Comparison of ENCODE assay signal across 8 mouse cellular contexts in the genomic region with DNA sequence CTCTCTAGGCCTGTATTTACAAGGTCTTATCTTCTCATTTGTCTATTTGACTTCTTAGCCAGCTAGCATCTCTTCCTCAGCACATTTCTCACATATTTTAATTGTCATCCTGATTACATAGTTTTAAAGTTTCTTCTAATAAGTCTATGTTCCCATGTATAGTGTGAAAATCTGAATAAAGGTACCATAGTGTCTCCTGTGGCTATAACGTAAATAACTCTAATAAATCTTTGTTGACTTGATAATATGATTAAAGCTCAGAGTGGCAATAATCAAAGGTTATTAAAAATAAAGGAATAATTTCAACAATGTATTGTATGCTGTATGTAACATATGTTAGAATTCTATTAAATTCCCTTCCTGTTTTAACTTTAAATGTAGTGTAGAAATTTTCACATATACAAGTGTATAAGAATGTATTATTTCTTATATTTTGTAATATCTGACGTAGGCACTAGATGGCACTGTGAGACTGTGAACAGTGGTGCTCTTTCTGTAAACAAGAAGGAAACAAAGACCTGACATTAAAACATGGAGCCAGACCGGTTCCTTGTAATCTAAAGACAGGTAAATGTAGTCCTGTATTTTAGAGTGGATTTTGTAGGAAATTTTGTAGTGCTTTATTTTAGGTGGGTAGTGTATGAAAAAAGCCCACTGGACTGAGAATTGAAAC.
DNase-seq lines count a peak whose midpoint lies in the region; ATAC-seq and TF ChIP-seq lines count a peak whose summit lies in the region.

No protein-coding gene starts in this region.

- no peaks in the 10 kb centered on the region for H3K4me1 ChIP-seq in heart, embryonic 14.5 days (ENCODE audit: control insufficient read depth in 2 of 2, insufficient read depth in 2 of 2, low read length in 2 of 2)
- no peaks in the 10 kb centered on the region for H3K4me1 ChIP-seq in heart, embryonic 12.5 days (replicated peaks)
- H3K4me1 ChIP-seq in embryonic facial prominence, embryonic 13.5 days = no peaks in the 10 kb centered on the region
- H3K4me1 ChIP-seq in kidney, embryonic 16.5 days (ENCODE audit: insufficient read depth, low read length) = no peaks in the 10 kb centered on the region
- H3K4me1 ChIP-seq in midbrain, postnatal 0 days (ENCODE audit: insufficient read depth, low read length) = no peaks in the 10 kb centered on the region

- peak overlapping the region; percentile 52 for H3K4me2 ChIP-seq in heart, embryonic 14.5 days (ENCODE audit: low read length)
- H3K4me2 ChIP-seq in heart, embryonic 12.5 days = no peak overlapping the region
- peak overlapping the region; percentile 42 for H3K4me2 ChIP-seq in embryonic facial prominence, embryonic 13.5 days
- 0 out of 2 replicates have a peak overlapping the region, but pooled peaks have one; percentile 23 for H3K4me2 ChIP-seq in kidney, embryonic 16.5 days (replicated peaks; ENCODE audit: low read depth, low read length)
- 0 out of 2 replicates have a peak overlapping the region, but pooled peaks have one; percentile 13 for H3K4me2 ChIP-seq in midbrain, postnatal 0 days (ENCODE audit: low read depth, low read length, poor library complexity, severe bottlenecking)

- peak; percentile 86 for TF ChIP-seq CTCF in midbrain, postnatal 0 days (IDR thresholded peaks at IDR 0.05)

- H3K27ac ChIP-seq in heart, embryonic 14.5 days (replicated peaks in 1 of 2; ENCODE audit: control insufficient read depth in 1 of 2, insufficient read depth in 1 of 2, low read depth in 2 of 2, low read length in 2 of 2) = no peak overlapping the region
- H3K27ac ChIP-seq in heart, embryonic 12.5 days (ENCODE audit: poor library complexity, severe bottlenecking) = no peak overlapping the region
- no peak overlapping the region for H3K27ac ChIP-seq in embryonic facial prominence, embryonic 13.5 days
- H3K27ac ChIP-seq in kidney, embryonic 16.5 days (ENCODE audit: low read length) = no peak overlapping the region
- peak overlapping the region; percentile 38; the same call in 1 of the 2 replicates for H3K27ac ChIP-seq in midbrain, postnatal 0 days (ENCODE audit: low read depth, low read length)

- WGBS in heart, embryonic 14.5 days = 34% methylated on average over 3 of the region's 3 CpGs
- 32% methylated on average over 3 of the region's 3 CpGs for WGBS in heart, embryonic 12.5 days
- WGBS in embryonic facial prominence, embryonic 13.5 days = 31% methylated on average over 3 of the region's 3 CpGs
- 31% methylated on average over 3 of the region's 3 CpGs for WGBS in kidney, embryonic 16.5 days
- 30% methylated on average over 3 of the region's 3 CpGs for WGBS in midbrain, postnatal 0 days

- peak overlapping the region; percentile 34; the same call in 1 of the 2 replicates for H3K9ac ChIP-seq in heart, embryonic 14.5 days (ENCODE audit: low read length)
- no peak overlapping the region for H3K9ac ChIP-seq in heart, embryonic 12.5 days
- no peak overlapping the region for H3K9ac ChIP-seq in embryonic facial prominence, embryonic 13.5 days
- H3K9ac ChIP-seq in kidney, embryonic 16.5 days (replicated peaks; ENCODE audit: low read length) = no peak overlapping the region
- H3K9ac ChIP-seq in midbrain, postnatal 0 days (replicated peaks; ENCODE audit: low read length, poor library complexity, severe bottlenecking) = peak overlapping the region; percentile 33; the same call in 1 of the 2 replicates

- no peak overlapping the region for H3K4me3 ChIP-seq in heart, embryonic 14.5 days (ENCODE audit: control insufficient read depth in 1 of 2, insufficient read depth in 1 of 2, low read depth in 1 of 2, low read length in 2 of 2)
- no peak overlapping the region for H3K4me3 ChIP-seq in heart, embryonic 12.5 days
- H3K4me3 ChIP-seq in embryonic facial prominence, embryonic 13.5 days = no peak overlapping the region
- no peak overlapping the region for H3K4me3 ChIP-seq in kidney, embryonic 16.5 days (ENCODE audit: low read length)
- no peak overlapping the region for H3K4me3 ChIP-seq in midbrain, postnatal 0 days (ENCODE audit: low read depth, low read length)

- peak; percentile 52 for DNase-seq in MN1 (ENCODE audit: low spot score)
- peak; percentile 89 for DNase-seq in midbrain, postnatal 0 days (ENCODE audit: low spot score)
- no peak for DNase-seq in urinary bladder, postnatal 36 days (ENCODE audit: low spot score in 2 of 2)
- DNase-seq in urinary bladder, postnatal 10 days (ENCODE audit: low spot score) = no peak

- H3K9me3 ChIP-seq in heart, embryonic 14.5 days (ENCODE audit: control insufficient read depth, low read length) = no peaks in the 10 kb centered on the region
- H3K9me3 ChIP-seq in heart, embryonic 12.5 days (replicated peaks) = no peaks in the 10 kb centered on the region
- no peaks in the 10 kb centered on the region for H3K9me3 ChIP-seq in embryonic facial prominence, embryonic 13.5 days
- no peaks in the 10 kb centered on the region for H3K9me3 ChIP-seq in kidney, embryonic 16.5 days (ENCODE audit: low read length)
- no peaks in the 10 kb centered on the region for H3K9me3 ChIP-seq in midbrain, postnatal 0 days (ENCODE audit: low read length)

- H3K36me3 ChIP-seq in heart, embryonic 14.5 days (ENCODE audit: control insufficient read depth, insufficient read depth, low read length) = no peaks in the 10 kb centered on the region
- no peaks in the 10 kb centered on the region for H3K36me3 ChIP-seq in heart, embryonic 12.5 days
- H3K36me3 ChIP-seq in embryonic facial prominence, embryonic 13.5 days = no peaks in the 10 kb centered on the region
- no peaks in the 10 kb centered on the region for H3K36me3 ChIP-seq in kidney, embryonic 16.5 days (ENCODE audit: insufficient read depth, low read length)
- no peaks in the 10 kb centered on the region for H3K36me3 ChIP-seq in midbrain, postnatal 0 days (ENCODE audit: insufficient read depth, low read length)

- no peaks in the 10 kb centered on the region for H3K27me3 ChIP-seq in heart, embryonic 14.5 days (ENCODE audit: control insufficient read depth, insufficient read depth, low read length)
- H3K27me3 ChIP-seq in heart, embryonic 12.5 days (replicated peaks) = no peaks in the 10 kb centered on the region
- H3K27me3 ChIP-seq in embryonic facial prominence, embryonic 13.5 days = no peaks in the 10 kb centered on the region
- no peaks in the 10 kb centered on the region for H3K27me3 ChIP-seq in kidney, embryonic 16.5 days (ENCODE audit: insufficient read depth, low read length)
- H3K27me3 ChIP-seq in midbrain, postnatal 0 days (ENCODE audit: insufficient read depth, low read length) = no peaks in the 10 kb centered on the region

- ATAC-seq in heart, embryonic 14.5 days (ENCODE audit: insufficient number of reproducible peaks, insufficient read depth, low FRiP score, low read depth) = no peak
- no peak for ATAC-seq in heart, embryonic 12.5 days (ENCODE audit: insufficient number of reproducible peaks, low FRiP score)
- ATAC-seq in embryonic facial prominence, embryonic 13.5 days (ENCODE audit: insufficient number of reproducible peaks, insufficient read depth, low FRiP score, low TSS enrichment, low read depth) = no peak
- ATAC-seq in kidney, embryonic 16.5 days (ENCODE audit: low FRiP score, low TSS enrichment) = peak; percentile 27; the same call in 1 of the 2 replicates
- ATAC-seq in midbrain, postnatal 0 days (ENCODE audit: low FRiP score) = peak; percentile 78

Comparison
In these comparisons a context has a peak if more than half of its experiments do, and no peak if none do; other contexts are left out.
1. H3K9ac ChIP-seq: peak in heart, embryonic 14.5 days (single experiment) and midbrain, postnatal 0 days (single experiment); none in heart, embryonic 12.5 days (single experiment), embryonic facial prominence, embryonic 13.5 days (single experiment) and kidney, embryonic 16.5 days (single experiment).
2. ATAC-seq: peak in kidney, embryonic 16.5 days (single experiment) and midbrain, postnatal 0 days (single experiment); none in heart, embryonic 14.5 days (single experiment), heart, embryonic 12.5 days (single experiment) and embryonic facial prominence, embryonic 13.5 days (single experiment).
3. DNase-seq: peak in MN1 (single experiment) and midbrain, postnatal 0 days (single experiment); none in urinary bladder, postnatal 36 days (0 of 2) and urinary bladder, postnatal 10 days (single experiment).